Mouse (Mus musculus) midbrain, embryonic 12.5 days (tissue): ENCODE measurements around the gene Sin3a. TPM values are rescaled to one million over a fixed set of nuclear protein-coding genes. Genes with fewer than 3 reads are reported as not detected.

Experiments
- ATAC-seq: fragments of 200-750 bp; cut with Nextera tagmentation; 2 replicates; pipeline ENCODE4 v1.8.0; 2017; ENCODE audit warnings: low read depth, moderate TSS enrichment, moderate library complexity; ENCODE audit not compliant: low FRiP score
- H3K27ac ChIP-seq: fragments of 300-500 bp; sonication (generic); replicated peaks from 2 replicates; pipeline ENCODE4 v1.5.1; 2016; ENCODE audit warnings: mild to moderate bottlenecking
- H3K27me3 ChIP-seq: fragments of 300-500 bp; sonication (generic); 2 replicates; pipeline ENCODE4 v1.6.1; 2016; ENCODE audit warnings: mild to moderate bottlenecking
- H3K36me3 ChIP-seq: fragments of 300-500 bp; sonication (generic); 2 replicates; pipeline ENCODE4 v1.6.1; 2016
- H3K4me1 ChIP-seq: fragments of 300-500 bp; sonication (generic); 2 replicates; pipeline ENCODE4 v1.6.1; 2016
- H3K4me2 ChIP-seq: fragments of 300-500 bp; sonication (generic); replicated peaks from 2 replicates; pipeline ENCODE4 v1.6.1; 2016; ENCODE audit warnings: mild to moderate bottlenecking, moderate library complexity
- H3K4me3 ChIP-seq: fragments of 300-500 bp; sonication (generic); 2 replicates; pipeline ENCODE4 v1.5.1; 2016; ENCODE audit warnings: mild to moderate bottlenecking
- H3K9ac ChIP-seq: fragments of 300-500 bp; sonication (generic); replicated peaks from 2 replicates; pipeline ENCODE4 v1.6.1; 2016; ENCODE audit warnings: mild to moderate bottlenecking, moderate library complexity
- H3K9me3 ChIP-seq: fragments of 300-500 bp; sonication (generic); 2 replicates; pipeline ENCODE4 v1.6.1; 2016; ENCODE audit warnings: mild to moderate bottlenecking
- WGBS: fragments of 180-500 bp; shearing (Covaris S2); methylation state at CpG from one replicate; pipeline ENCODE4 v1.1.7; 2016; 5-methylcytosine and 5-hydroxymethylcytosine counted together
- polyA plus RNA-seq: library from polyadenylated mRNA; unstranded; fragments of >200 nt; fragmentation: Nextera tagmentation; extraction: Ambion mirVana; gene quantifications from 2 replicates; pipeline ENCODE4 v1.2.1, GENCODE M21; 2016

Gene Sin3a
- polyA plus RNA-seq, 1 experiment from 2014 or later, result 48.5 TPM

DNA sequence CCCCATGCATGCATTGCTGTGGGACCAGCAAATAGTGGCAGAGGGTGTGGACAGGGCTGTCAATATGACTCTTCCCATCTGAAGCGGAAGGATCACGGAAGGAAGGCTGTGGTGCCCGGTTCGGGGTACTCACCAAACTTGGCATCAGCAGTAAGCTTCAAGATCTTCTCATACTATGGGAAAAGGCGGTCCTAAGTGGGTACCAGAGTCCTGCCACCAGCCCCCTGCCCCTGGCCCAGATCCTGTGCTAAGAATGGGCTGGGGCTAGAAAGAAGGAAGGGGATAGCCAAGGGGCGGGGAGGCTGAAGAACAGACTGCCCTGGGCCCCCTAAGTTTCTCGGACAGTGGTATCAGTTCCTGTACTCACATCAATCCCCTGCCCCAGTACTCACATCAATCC lies 84.5 kb downstream of the Sin3a start:
- Histone ChIP-seq H3K9ac (no peak overlapping the region), H3K36me3 (0 out of 2 replicates have a peak, but pooled peaks cover 12% of the 10 kb centered on the region), H3K27me3 (peaks cover 7% of the 10 kb centered on the region), H3K4me2 (no peak overlapping the region), H3K27ac (no peak overlapping the region), H3K4me1 (peaks cover 21% of the 10 kb centered on the region), H3K4me3 (no peak overlapping the region), H3K9me3 (no peaks in the 10 kb centered on the region)
- ATAC-seq, result no peak
- 88% methylated on average over 7 of the region's 7 CpGs for WGBS

DNA sequence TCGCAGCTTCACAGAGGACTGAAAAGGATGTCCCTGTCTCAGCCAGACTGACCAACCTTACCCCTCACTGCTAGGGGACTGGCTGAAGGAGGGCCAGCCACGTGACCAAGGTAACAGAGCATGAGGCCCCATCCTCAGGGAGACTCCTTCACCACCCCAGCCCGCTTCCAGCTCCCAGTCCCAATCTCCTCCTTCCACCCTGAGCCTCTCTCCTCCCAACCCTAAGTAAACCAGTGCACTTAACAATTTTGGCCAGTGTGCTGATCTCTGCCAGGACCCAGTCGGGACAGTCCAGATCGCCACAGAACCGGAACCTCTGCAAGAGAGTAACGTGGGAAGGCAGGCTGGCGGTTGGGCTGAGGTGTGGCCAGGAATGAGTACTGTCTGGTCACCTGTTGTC lies 85.0 kb downstream of the Sin3a start:
- 0 out of 2 replicates have a peak overlapping the region, but pooled peaks have one; percentile 65 for H3K4me3 ChIP-seq
- no peaks in the 10 kb centered on the region for H3K9me3 ChIP-seq
- ATAC-seq, result no peak
- H3K4me1 ChIP-seq, result peaks cover 21% of the 10 kb centered on the region
- 86% methylated on average over 8 of the region's 8 CpGs for WGBS
- H3K36me3 ChIP-seq, result 0 out of 2 replicates have a peak, but pooled peaks cover 12% of the 10 kb centered on the region
- H3K9ac ChIP-seq, result 0 out of 2 replicates have a peak overlapping the region, but pooled peaks have one; percentile 67
- no peak overlapping the region for H3K27ac ChIP-seq
- peak overlapping the region; percentile 73 for H3K4me2 ChIP-seq
- peaks cover 7% of the 10 kb centered on the region for H3K27me3 ChIP-seq

DNA sequence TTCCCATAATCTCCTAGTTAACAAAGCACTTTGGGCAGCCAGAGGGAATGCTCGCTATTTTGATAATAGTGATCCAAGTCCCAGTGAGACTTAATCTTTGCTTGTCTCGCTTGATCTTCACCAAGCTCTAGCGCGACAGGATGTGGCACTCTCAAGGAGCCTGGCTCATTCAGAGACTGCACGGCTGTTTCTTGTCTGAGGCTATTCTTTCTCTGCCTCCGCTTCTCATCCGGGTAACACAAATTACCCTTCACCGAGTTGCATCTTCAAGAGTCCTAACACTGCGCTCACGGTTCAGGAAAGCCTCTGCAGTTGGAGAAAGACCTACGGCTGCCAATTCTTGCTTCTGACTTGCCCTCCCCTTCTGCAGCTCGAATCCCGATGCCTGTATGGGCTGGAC lies 85.7 kb downstream of the Sin3a start:
- H3K9me3 ChIP-seq, result no peaks in the 10 kb centered on the region
- H3K27me3 ChIP-seq, result peaks cover 7% of the 10 kb centered on the region
- peak overlapping the region; percentile 73 for H3K4me2 ChIP-seq
- peak overlapping the region; percentile 67 for H3K9ac ChIP-seq
- H3K36me3 ChIP-seq, result 0 out of 2 replicates have a peak, but pooled peaks cover 12% of the 10 kb centered on the region
- H3K27ac ChIP-seq, result no peak overlapping the region; the same call in 1 of the 2 replicates
- ATAC-seq, result 0 out of 2 replicates have a peak, but pooled peaks have one; percentile 7
- peak overlapping the region; percentile 65 for H3K4me3 ChIP-seq
- WGBS, result 40% methylated on average over 13 of the region's 13 CpGs
- peaks cover 21% of the 10 kb centered on the region for H3K4me1 ChIP-seq

DNA sequence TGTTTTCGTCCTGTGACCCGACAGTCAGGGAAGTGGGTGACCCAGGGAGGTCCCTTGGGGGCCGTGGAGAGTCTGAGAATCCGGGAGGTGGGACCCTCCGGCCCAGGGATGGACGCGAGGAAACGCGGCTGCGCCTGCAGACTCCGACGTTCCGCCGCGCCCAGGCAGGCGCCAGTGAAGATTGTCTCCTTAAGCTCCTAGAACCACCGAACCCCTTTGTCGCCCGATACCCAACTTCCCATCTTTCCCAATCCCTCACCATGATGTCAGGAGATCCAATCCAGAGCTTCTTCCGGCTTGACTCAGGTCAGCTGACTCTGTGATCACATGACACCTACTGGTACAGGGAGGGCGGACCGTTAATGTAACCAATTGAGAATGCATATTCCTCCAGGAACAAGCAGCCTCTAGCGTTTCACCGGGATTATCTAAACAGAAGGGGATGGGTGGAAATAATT lies 86.2 kb downstream of the Sin3a start, which contains the start of gene Commd4:
Commd4 (minus strand) TSS at position 319 of the 458 bp plus-strand sequence.
- H3K4me2 ChIP-seq, result peak within 1 kb of the TSS; percentile 73
- peak; percentile 80 for ATAC-seq
- H3K36me3 ChIP-seq, result 0 out of 2 replicates have a peak, but pooled peaks cover 12% of the 10 kb centered on the region
- no peak within 1 kb of the TSS; the same call in 1 of the 2 replicates for H3K27ac ChIP-seq
- WGBS, result 1% methylated on average over 24 of the region's 24 CpGs
- peaks cover 21% of the 10 kb centered on the region for H3K4me1 ChIP-seq
- no peaks in the 10 kb centered on the region for H3K9me3 ChIP-seq
- peak within 1 kb of the TSS; percentile 67 for H3K9ac ChIP-seq
- H3K4me3 ChIP-seq, result peak within 1 kb of the TSS; percentile 65
- H3K27me3 ChIP-seq, result peaks cover 7% of the 10 kb centered on the region

DNA sequence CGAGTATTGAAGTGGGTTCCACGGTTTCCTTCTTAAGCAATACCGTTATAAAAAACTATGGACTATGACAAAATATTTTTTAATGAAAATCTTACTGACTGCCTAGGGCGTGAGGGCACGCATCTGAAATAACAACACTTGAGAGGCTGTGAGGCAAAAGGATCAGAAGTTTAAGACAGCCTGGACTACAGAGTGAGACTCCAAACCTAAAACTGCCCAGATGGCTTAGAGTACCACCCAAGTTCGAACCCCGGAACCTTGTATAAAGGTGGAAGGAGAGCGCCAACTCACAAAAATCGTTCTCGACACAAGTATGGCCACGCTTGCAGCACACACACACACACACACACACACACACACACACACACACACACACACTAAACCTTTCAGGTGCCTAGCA lies 86.7 kb downstream of the Sin3a start:
- Histone ChIP-seq H3K36me3 (0 out of 2 replicates have a peak, but pooled peaks cover 12% of the 10 kb centered on the region), H3K27me3 (peaks cover 7% of the 10 kb centered on the region), H3K4me3 (peak overlapping the region; percentile 65), H3K4me2 (peak overlapping the region; percentile 73), H3K9ac (peak overlapping the region; percentile 67; the same call in 1 of the 2 replicates), H3K27ac (no peak overlapping the region), H3K9me3 (no peaks in the 10 kb centered on the region), H3K4me1 (peaks cover 21% of the 10 kb centered on the region)
- peak; percentile 27; the same call in 1 of the 2 replicates for ATAC-seq
- 34% methylated on average over 8 of the region's 11 CpGs for WGBS

DNA sequence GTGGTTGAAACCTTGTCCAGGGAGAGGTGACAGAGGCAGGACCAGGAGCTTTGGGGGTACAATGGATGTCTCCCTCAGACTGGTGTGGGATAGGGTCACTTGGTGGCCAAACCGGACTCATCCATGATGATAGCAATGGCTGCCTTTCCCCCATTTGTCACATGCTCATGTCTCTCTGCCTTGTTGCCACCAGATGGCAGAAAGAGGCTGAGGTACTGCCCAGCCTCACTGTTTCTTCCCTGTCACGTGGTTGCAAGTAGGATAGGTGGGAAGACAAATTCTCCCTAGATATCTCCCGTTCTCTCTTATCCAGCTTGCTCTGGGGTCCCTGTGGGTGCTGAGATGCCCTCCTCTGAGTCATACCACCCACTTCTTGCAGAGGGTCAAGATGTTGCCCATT lies 90.7 kb downstream of the Sin3a start:
- 35% methylated on average over 3 of the region's 3 CpGs for whole genome bisulfite sequencing
- no peak for ATAC-seq

DNA sequence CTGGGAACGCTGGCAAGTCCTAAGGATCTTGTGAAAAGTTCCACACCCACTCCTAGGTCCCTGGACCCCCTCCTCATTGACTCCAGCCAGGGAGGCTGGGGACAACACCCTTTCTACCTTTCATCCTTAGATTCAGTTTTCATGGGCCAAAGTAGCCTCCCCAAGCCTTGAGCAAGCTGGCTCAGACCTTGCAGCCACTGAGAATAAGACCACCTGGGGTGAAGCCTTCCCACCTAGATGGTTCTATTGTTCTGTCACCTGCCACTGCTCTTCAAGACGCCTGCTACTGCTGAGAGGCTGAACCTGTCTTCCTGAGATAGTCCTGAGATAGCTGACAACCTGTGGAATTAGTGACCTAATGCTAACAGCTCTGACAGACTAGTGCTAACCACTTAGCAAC lies 91.3 kb downstream of the Sin3a start:
- Histone ChIP-seq H3K4me2 (no peak overlapping the region), H3K9me3 (no peaks in the 10 kb centered on the region), H3K36me3 (no peaks in the 10 kb centered on the region), H3K27me3 (peaks cover 7% of the 10 kb centered on the region), H3K4me3 (no peak overlapping the region), H3K9ac (no peak overlapping the region), H3K4me1 (peaks cover 4% of the 10 kb centered on the region), H3K27ac (no peak overlapping the region)
- ATAC-seq, result no peak
- 40% methylated on average over 2 of the region's 2 CpGs for whole genome bisulfite sequencing

More for the DNA sequence above, 90.7 kb downstream of the Sin3a start:
- Histone ChIP-seq H3K4me2 (no peak overlapping the region), H3K27ac (no peak overlapping the region), H3K9me3 (no peaks in the 10 kb centered on the region), H3K4me1 (peaks cover 6% of the 10 kb centered on the region), H3K9ac (no peak overlapping the region), H3K27me3 (peaks cover 7% of the 10 kb centered on the region), H3K36me3 (no peaks in the 10 kb centered on the region), H3K4me3 (no peak overlapping the region)

DNA sequence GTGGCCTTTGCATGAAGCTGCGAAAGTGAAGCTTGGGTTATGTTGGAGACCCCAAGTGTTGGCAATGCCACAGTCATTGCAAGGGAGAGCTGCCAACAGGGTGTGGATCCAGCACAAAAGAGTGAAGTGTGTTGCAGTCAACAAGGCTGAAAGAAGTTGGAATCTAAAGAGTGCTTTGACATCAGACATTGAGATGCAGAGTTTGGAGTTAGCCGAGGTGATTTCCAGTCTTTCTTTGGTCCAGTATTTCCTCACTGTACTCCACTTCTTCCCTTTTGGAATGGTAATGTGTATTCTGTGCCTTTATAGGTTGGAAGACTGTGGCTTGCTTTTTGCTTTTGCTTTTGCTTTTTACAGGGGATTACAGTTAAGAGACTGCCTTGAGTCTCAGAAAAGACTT lies 94.3 kb downstream of the Sin3a start:
- no peak overlapping the region for H3K27ac ChIP-seq
- no peaks in the 10 kb centered on the region for H3K36me3 ChIP-seq
- no peak overlapping the region for H3K4me3 ChIP-seq
- H3K27me3 ChIP-seq, result no peaks in the 10 kb centered on the region; the same call in 1 of the 2 replicates
- no peaks in the 10 kb centered on the region for H3K9me3 ChIP-seq
- H3K9ac ChIP-seq, result no peak overlapping the region
- WGBS, result 88% methylated on average over 2 of the region's 2 CpGs
- H3K4me2 ChIP-seq, result no peak overlapping the region
- no peak for ATAC-seq
- no peaks in the 10 kb centered on the region for H3K4me1 ChIP-seq

DNA sequence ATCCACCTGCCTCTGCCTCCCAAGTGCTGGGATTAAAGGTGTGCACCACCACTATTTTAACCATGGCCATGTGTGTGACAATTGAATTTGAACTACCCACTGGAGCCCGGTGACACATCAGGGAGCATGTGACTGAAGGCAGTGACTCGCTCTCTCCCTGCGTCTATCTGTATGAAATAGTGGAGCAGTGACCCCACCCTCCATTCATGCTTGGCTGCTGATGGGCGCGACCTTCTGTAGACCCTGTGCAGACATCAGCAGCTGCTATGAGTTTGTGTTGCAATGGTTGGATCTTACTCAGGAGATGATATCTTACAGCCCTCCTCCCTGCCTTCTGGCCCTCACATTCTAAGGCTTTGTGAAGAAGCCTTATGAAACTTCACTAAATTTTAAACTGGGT lies 96.6 kb downstream of the Sin3a start:
- WGBS, result 79% methylated on average over 5 of the region's 5 CpGs

More for the DNA sequence above, 96.6 kb downstream of the Sin3a start:
- Histone ChIP-seq H3K4me1 (no peaks in the 10 kb centered on the region), H3K4me3 (no peak overlapping the region), H3K4me2 (no peak overlapping the region), H3K27me3 (no peaks in the 10 kb centered on the region; the same call in 1 of the 2 replicates), H3K27ac (no peak overlapping the region), H3K9ac (no peak overlapping the region), H3K9me3 (no peaks in the 10 kb centered on the region), H3K36me3 (no peaks in the 10 kb centered on the region)
- ATAC-seq, result no peak

Other genes starting within 250 kb of the Sin3a start
- not detected in 2 replicates for gene Odf3l1, start 207.4 kb upstream of the Sin3a start, polyA plus RNA-seq
- gene Cspg4, start 207.0 kb upstream of the Sin3a start, polyA plus RNA-seq, result 3.5 and 4.0 TPM in 2 replicates
- 7.7 and 7.8 TPM in 2 replicates for gene Snx33, start 143.7 kb upstream of the Sin3a start, polyA plus RNA-seq
- 62.9 and 64.9 TPM in 2 replicates for gene Imp3, start 134.6 kb upstream of the Sin3a start, polyA plus RNA-seq
- 28.4 TPM in 2 replicates for gene Snupn, start 121.2 kb upstream of the Sin3a start, polyA plus RNA-seq
- 31.0 and 32.5 TPM in 2 replicates for gene Ptpn9, start 77.1 kb upstream of the Sin3a start, polyA plus RNA-seq
- 59.9 and 67.6 TPM in 2 replicates for gene Man2c1, start 58.6 kb downstream of the Sin3a start, polyA plus RNA-seq
- gene Neil1, start 76.3 kb downstream of the Sin3a start, polyA plus RNA-seq, result 8.4 and 8.7 TPM in 2 replicates
- gene Commd4, start 86.3 kb downstream of the Sin3a start, polyA plus RNA-seq, result 113 and 117 TPM in 2 replicates
- gene Trcg1, start 164.5 kb downstream of the Sin3a start, polyA plus RNA-seq, result not detected in 2 replicates
- 8.7 and 9.7 TPM in 2 replicates for gene 1700017B05Rik, start 190.6 kb downstream of the Sin3a start, polyA plus RNA-seq